Mouse (Mus musculus) liver, embryonic 13.5 days (tissue): Measurements from ENCODE around the gene Fbxo22. TPM values are rescaled to one million over a fixed set of nuclear protein-coding genes. Genes with fewer than 3 reads are reported as not detected.

Experiments used
- ATAC-seq: fragments of 200-750 bp; cut with Nextera tagmentation; 2 replicates; pipeline ENCODE4 v1.8.0; 2017; ENCODE audit warnings: low read depth, mild to moderate bottlenecking, moderate number of reproducible peaks, moderate library complexity
- DNase-seq: peaks from one replicate; pipeline ENCODE4 v3.0.0; 2022
- H3K27ac ChIP-seq: fragments of 300-500 bp; sonication (generic); 2 replicates; pipeline ENCODE4 v1.5.1; 2015; ENCODE audit warnings: moderate library complexity, mild to moderate bottlenecking, inconsistent platforms
- H3K27me3 ChIP-seq: fragments of 300-500 bp; sonication (generic); 2 replicates; pipeline ENCODE4 v1.6.1; 2015; ENCODE audit warnings: mild to moderate bottlenecking, inconsistent platforms
- H3K36me3 ChIP-seq: fragments of 300-500 bp; sonication (generic); 2 replicates; pipeline ENCODE4 v1.6.1; 2015; ENCODE audit warnings: mild to moderate bottlenecking, inconsistent platforms
- H3K4me1 ChIP-seq: fragments of 300-500 bp; sonication (generic); replicated peaks from 2 replicates; pipeline ENCODE4 v1.6.1; 2015; ENCODE audit warnings: inconsistent platforms
- H3K4me2 ChIP-seq: fragments of 300-500 bp; sonication (generic); 2 replicates; pipeline ENCODE4 v1.6.1; 2015; ENCODE audit warnings: inconsistent platforms, mild to moderate bottlenecking, moderate library complexity
- H3K4me3 ChIP-seq: fragments of 300-500 bp; sonication (generic); replicated peaks from 2 replicates; pipeline ENCODE4 v1.5.1; 2015; ENCODE audit warnings: mild to moderate bottlenecking, inconsistent platforms
- H3K9ac ChIP-seq: fragments of 300-500 bp; sonication (generic); 2 replicates; pipeline ENCODE4 v1.6.1; 2015; ENCODE audit warnings: mild to moderate bottlenecking, inconsistent platforms
- H3K9me3 ChIP-seq: fragments of 300-500 bp; sonication (generic); replicated peaks from 2 replicates; pipeline ENCODE4 v1.6.1; 2016; ENCODE audit warnings: inconsistent platforms
- WGBS: fragments of 180-500 bp; shearing (Covaris S2); methylation state at CpG from one replicate; pipeline ENCODE4 v1.1.7; 2015; ENCODE audit not compliant: insufficient replicate concordance; 5-methylcytosine and 5-hydroxymethylcytosine counted together
- polyA plus RNA-seq: library from polyadenylated mRNA; unstranded; fragments of >200 nt; fragmentation: Nextera tagmentation; extraction: Ambion mirVana; gene quantifications from 2 replicates; pipeline ENCODE4 v1.2.1, GENCODE M21; 2015

Fbxo22 gene
- polyA plus RNA-seq, 1 experiment from 2014 or later = 24.6 TPM

DNA sequence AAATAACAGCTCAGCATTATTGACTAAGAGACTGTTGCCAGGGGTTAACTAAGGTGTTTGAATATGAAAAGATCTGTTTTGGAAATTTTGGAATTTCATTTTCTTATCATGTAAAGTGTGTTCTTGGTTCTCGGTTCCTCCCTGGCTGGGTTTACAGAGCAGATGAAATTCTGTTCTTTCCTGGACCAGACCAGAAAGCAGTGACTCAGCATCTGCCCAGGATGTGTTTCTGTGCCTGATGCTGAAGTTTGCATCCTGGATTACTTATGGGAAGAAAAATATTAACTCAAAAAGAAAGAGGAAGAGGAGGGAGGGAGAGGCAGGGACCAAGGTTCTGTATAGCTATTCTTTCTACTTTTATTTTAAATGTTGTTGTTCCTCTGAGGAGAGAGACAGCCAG is 45.1 kb downstream of the Fbxo22 start:
- Histone ChIP-seq H3K4me1 (no peaks in the 10 kb centered on the region), H3K9me3 (no peaks in the 10 kb centered on the region), H3K9ac (no peak overlapping the region), H3K4me2 (no peak overlapping the region), H3K27me3 (no peaks in the 10 kb centered on the region), H3K4me3 (no peak overlapping the region), H3K27ac (no peak overlapping the region), H3K36me3 (no peaks in the 10 kb centered on the region)
- no peak for DNase-seq
- 24% methylated on average over 1 of the region's 1 CpGs for WGBS
- ATAC-seq = no peak

DNA sequence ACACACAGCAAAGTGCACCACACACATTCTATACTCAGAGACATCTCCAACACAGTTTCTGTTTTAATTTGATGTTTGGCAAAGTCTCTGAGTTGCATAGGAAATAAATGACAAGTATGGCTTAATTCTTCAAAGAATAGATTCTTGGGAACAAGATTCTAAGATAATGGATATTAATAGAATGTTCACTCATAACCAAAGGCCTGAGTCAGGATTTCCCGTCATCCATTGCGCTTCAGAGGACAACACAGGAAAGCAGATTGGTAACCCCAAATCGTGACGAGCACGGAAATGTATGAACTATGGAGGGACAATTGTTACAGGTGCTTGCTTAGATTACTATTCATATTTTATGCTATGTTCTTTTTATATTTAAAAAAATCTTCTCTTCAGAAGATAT is 46.3 kb downstream of the Fbxo22 start:
- WGBS = 65% methylated on average over 5 of the region's 5 CpGs
- no peaks in the 10 kb centered on the region for H3K36me3 ChIP-seq
- no peaks in the 10 kb centered on the region for H3K9me3 ChIP-seq
- ATAC-seq = no peak
- no peak for DNase-seq
- H3K4me2 ChIP-seq = no peak overlapping the region
- no peak overlapping the region for H3K27ac ChIP-seq
- no peaks in the 10 kb centered on the region for H3K4me1 ChIP-seq
- H3K9ac ChIP-seq = no peak overlapping the region
- H3K27me3 ChIP-seq = no peaks in the 10 kb centered on the region
- no peak overlapping the region for H3K4me3 ChIP-seq

DNA sequence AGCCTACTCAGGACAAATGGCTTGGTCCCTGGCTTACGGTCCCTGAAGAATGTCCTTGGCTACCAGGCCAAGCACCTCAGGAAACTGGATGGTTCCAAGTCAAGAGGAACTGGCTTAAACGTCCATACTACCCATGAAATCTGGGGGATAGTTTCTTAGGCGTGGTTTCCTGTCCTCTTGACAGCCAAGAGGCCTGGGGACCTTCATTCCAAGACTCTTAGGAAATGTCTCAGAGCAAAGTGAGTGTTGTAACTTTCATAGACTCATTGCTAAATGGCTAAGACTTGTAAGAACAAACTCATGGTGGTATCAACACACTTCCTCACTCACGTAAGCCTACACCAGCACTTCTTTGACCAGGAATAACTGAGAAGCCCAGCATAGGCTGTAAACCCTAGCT is 46.9 kb downstream of the Fbxo22 start:
- no peak overlapping the region for H3K4me2 ChIP-seq
- no peaks in the 10 kb centered on the region for H3K9me3 ChIP-seq
- no peak overlapping the region for H3K4me3 ChIP-seq
- DNase-seq (no peak), ATAC-seq (no peak)
- H3K9ac ChIP-seq = no peak overlapping the region
- WGBS = 38% methylated on average over 4 of the region's 4 CpGs
- H3K27ac ChIP-seq = no peak overlapping the region
- no peaks in the 10 kb centered on the region for H3K4me1 ChIP-seq
- no peaks in the 10 kb centered on the region for H3K27me3 ChIP-seq
- no peaks in the 10 kb centered on the region for H3K36me3 ChIP-seq

DNA sequence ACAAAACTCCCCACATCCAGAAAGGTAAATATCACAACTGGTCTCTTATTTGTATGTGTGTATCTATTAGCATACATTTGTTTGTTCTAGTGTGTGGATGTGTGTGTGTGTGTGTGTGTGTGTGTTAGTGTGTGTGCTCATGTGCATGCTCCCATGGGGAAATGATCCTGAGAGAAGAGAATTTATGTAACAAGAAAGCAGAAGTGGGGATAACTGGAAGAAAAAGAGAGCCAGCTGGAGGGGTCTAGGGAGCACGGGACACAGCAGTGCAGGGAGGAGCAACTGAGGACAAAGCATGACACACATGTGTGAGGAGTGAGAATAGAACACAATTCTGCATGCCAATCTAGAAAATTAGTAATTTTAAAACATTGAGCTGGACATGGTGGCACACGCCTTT is 48.4 kb downstream of the Fbxo22 start:
- ATAC-seq (no peak), DNase-seq (no peak)
- Histone ChIP-seq H3K9ac (no peak overlapping the region), H3K27me3 (no peaks in the 10 kb centered on the region), H3K4me3 (no peak overlapping the region), H3K4me1 (no peaks in the 10 kb centered on the region), H3K36me3 (no peaks in the 10 kb centered on the region), H3K27ac (no peak overlapping the region), H3K9me3 (no peaks in the 10 kb centered on the region), H3K4me2 (no peak overlapping the region)
- 53% methylated on average over 2 of the region's 2 CpGs for WGBS

DNA sequence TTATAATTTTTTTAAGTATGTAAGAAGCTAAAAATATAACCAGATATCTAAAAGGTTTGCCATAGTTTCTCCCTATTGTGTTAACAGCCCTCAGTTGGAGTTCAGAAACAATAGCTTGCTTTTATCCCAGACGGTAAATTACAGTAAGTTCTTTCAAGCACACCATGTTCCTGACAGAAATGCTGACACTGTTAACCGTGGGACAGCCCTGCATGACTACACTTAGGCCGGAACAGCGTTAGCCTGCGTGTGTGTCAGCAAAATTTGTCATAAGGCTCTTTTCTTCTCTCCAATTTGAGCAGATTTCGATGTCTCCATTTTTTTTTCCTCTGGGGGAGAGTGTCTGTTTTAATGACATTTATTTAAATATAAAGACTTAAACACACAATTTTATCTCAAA is 51.0 kb downstream of the Fbxo22 start:
- WGBS = 62% methylated on average over 6 of the region's 6 CpGs
- DNase-seq = no peak

DNA sequence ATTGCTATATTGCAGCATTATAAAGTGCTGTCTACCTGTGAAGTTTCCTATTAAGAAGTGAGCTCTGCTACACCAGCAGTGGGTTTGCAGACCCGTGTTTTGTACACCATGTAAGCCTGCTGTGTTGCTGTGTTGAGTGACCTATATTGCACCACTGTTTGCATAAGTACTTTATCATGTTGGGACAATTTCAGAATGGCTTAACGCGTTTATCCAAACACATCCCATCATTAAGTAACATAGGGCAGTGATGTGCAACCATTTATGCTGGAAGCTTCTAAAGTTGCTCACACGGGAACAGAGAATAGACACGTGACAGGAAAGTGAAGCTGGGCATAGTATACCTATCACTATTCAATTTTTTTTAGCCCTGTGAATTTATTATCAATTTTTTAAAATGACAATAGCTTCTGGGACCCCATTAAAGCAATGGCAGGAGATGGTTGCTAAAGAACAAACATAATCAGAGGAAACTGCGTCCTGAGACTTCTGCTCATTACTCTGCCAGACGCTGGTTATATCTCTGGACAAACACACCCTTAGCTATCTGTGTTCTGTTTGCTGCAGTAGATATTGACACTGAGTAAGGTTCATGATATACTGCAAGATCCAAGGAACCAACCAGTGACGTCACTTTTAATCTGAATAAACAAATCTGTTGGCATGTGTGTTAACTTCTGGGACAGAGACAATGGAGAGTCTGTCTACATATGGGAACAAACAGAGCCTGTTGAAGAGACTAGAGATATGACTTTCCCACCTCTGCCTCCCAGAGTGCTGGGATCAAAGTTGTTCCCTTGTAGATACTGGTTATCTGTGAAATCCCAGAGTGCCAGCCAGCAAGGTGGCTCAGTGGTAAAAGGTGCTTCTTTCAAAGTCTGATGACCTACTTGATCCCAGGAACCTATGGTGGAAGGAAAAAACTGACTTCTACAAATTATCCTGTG is 55.9 kb downstream of the Fbxo22 start:
- WGBS = 49% methylated on average over 8 of the region's 8 CpGs

More for the DNA sequence above, 51.0 kb downstream of the Fbxo22 start:
- Histone ChIP-seq H3K4me2 (no peak overlapping the region), H3K9ac (no peak overlapping the region), H3K36me3 (no peaks in the 10 kb centered on the region), H3K9me3 (no peaks in the 10 kb centered on the region), H3K4me3 (no peak overlapping the region), H3K27me3 (no peaks in the 10 kb centered on the region), H3K27ac (no peak overlapping the region), H3K4me1 (no peaks in the 10 kb centered on the region)
- no peak for ATAC-seq

DNA sequence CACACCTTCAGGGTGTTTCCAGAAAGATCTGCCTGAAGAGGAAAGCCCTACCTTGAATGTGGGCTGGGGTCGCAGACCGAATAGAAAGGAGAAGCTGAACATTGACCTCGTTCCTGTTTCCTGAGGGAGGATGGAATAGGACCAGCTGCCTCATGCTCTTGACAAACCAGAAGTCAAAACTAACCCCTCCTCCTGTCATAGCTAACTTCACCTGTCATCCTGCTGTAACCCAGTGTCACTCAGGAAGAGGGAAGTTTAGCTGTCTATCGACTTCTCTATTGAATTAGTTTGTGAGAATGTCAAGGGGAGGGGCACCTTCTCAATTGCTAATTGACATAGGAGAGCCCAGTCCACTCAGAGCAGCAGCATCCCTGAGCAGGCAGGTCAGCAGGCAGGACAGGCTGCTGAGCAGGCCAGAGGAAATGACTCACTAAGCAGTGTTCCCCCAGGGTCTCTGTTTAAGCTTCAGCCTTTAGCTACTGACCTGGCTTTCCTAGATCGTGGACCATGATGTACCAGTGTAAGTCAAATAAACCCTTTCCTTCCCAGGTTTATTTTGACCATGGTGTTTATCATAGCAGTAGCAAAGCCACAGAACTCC is 63.3 kb downstream of the Fbxo22 start:
- no peak overlapping the region for H3K27ac ChIP-seq
- no peak overlapping the region for H3K4me3 ChIP-seq
- H3K9ac ChIP-seq = no peak overlapping the region
- no peaks in the 10 kb centered on the region for H3K36me3 ChIP-seq
- 20% methylated on average over 5 of the region's 5 CpGs for WGBS
- H3K4me1 ChIP-seq = no peaks in the 10 kb centered on the region
- DNase-seq (no peak), ATAC-seq (no peak)
- no peaks in the 10 kb centered on the region for H3K27me3 ChIP-seq
- no peak overlapping the region for H3K4me2 ChIP-seq
- H3K9me3 ChIP-seq = no peaks in the 10 kb centered on the region

More for the DNA sequence above, 55.9 kb downstream of the Fbxo22 start:
- H3K4me2 ChIP-seq = no peak overlapping the region
- no peak overlapping the region for H3K27ac ChIP-seq
- DNase-seq = no peak
- no peaks in the 10 kb centered on the region for H3K9me3 ChIP-seq
- H3K36me3 ChIP-seq = no peaks in the 10 kb centered on the region
- H3K9ac ChIP-seq = no peak overlapping the region
- no peak for ATAC-seq
- H3K4me3 ChIP-seq = no peak overlapping the region
- H3K4me1 ChIP-seq = no peaks in the 10 kb centered on the region
- no peaks in the 10 kb centered on the region for H3K27me3 ChIP-seq

DNA sequence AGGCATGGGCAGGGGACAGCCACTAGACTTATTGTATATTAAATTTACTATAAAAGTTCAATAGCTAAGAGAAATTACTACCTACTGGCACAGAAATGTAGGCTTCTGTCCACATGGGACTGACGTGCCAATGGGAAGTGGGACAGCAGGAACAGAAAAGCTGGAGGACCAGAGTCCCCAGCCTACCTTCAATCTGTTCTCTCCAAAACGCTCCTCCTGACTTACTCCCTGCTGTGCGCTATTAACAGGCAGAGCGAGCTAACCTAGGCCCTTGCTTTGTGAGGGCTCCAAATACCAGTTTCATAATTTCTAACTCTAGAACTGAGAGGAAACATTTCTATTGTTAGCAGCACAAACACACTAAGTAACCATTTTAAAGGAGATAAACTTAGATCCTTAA is 65.2 kb downstream of the Fbxo22 start:
- DNase-seq (no peak), ATAC-seq (no peak)
- Histone ChIP-seq H3K4me2 (no peak overlapping the region), H3K9ac (no peak overlapping the region), H3K4me3 (no peak overlapping the region), H3K4me1 (no peaks in the 10 kb centered on the region), H3K36me3 (no peaks in the 10 kb centered on the region), H3K27ac (no peak overlapping the region), H3K27me3 (no peaks in the 10 kb centered on the region), H3K9me3 (no peaks in the 10 kb centered on the region)
- 65% methylated on average over 4 of the region's 4 CpGs for WGBS

Other genes starting within 250 kb of the Fbxo22 start
- gene Chrna5, start 228.0 kb upstream of the Fbxo22 start, polyA plus RNA-seq = 0.03 TPM in 1 of 2 replicates, not detected in the other
- 0.05 TPM in 2 replicates for gene Chrna3, start 182.4 kb upstream of the Fbxo22 start, polyA plus RNA-seq
- gene Chrnb4, start 160.1 kb upstream of the Fbxo22 start, polyA plus RNA-seq = 0.03 TPM in 1 of 2 replicates, not detected in the other
- gene Ube2q2, start 60.1 kb upstream of the Fbxo22 start, polyA plus RNA-seq = 15.6 and 18.2 TPM in 2 replicates
- gene Nrg4, start 117.9 kb downstream of the Fbxo22 start, polyA plus RNA-seq = 0.46 and 0.60 TPM in 2 replicates
- gene Tmem266, start 118.0 kb downstream of the Fbxo22 start, polyA plus RNA-seq = 0.05 TPM in 1 of 2 replicates, not detected in the other